Mouse (Mus musculus) CD4-positive, CD25-positive, alpha-beta regulatory T cell, adult 4 months (primary cell): Measurements from ENCODE around the gene Ppan. TPM values are rescaled to one million over a fixed set of nuclear protein-coding genes. Genes with fewer than 3 reads are reported as not detected.

Source experiments
- polyA plus RNA-seq, 2 experiments: library from polyadenylated mRNA; unstranded; fragments of 100-300 nt; shearing (Covaris generic); gene quantifications; one replicate each; pipeline ENCODE4 v1.2.1; 2017

Gene Ppan
- polyA plus RNA-seq, 2 experiments from 2014 or later = 24.1 to 36.4 TPM

Other genes with a start within 250 kb of the Ppan start
- gene Ubl5, start 245.3 kb upstream of the Ppan start, polyA plus RNA-seq = 100 to 1,000 TPM; 274 to 342 TPM
- gene Fbxl12, start 243.4 kb upstream of the Ppan start, polyA plus RNA-seq = 10 to 100 TPM; 54.4 to 79.2 TPM
- gene Pin1, start 236.1 kb upstream of the Ppan start, polyA plus RNA-seq = 10 to 100 TPM; 19.7 to 22.9 TPM
- gene Olfm2, start 141.8 kb upstream of the Ppan start, polyA plus RNA-seq = under 1 TPM in 1 of 2 experiments, not detected in 1; 0.44 TPM
- not detected for gene Col5a3, start 73.1 kb upstream of the Ppan start, polyA plus RNA-seq
- gene Rdh8, start 69.7 kb upstream of the Ppan start, polyA plus RNA-seq = not detected
- 10 to 100 TPM; 13.8 to 24.3 TPM for gene A230050P20Rik, start 19.5 kb upstream of the Ppan start, polyA plus RNA-seq
- 1 to 10 TPM in 1 of 2 experiments, under 1 TPM in 1; 0.43 to 1.1 TPM for gene Angptl6, start 8.4 kb upstream of the Ppan start, polyA plus RNA-seq
- gene Eif3g, start 10.4 kb downstream of the Ppan start, polyA plus RNA-seq = 100 to 1,000 TPM; 200 to 213 TPM
- 10 to 100 TPM; 43.0 to 75.2 TPM for gene Dnmt1, start 71.7 kb downstream of the Ppan start, polyA plus RNA-seq
- 1 to 10 TPM; 3.2 to 5.6 TPM for gene S1pr2, start 88.6 kb downstream of the Ppan start, polyA plus RNA-seq
- gene Mrpl4, start 114.6 kb downstream of the Ppan start, polyA plus RNA-seq = 100 to 1,000 TPM in 1 of 2 experiments, 10 to 100 TPM in 1; 94.9 to 122 TPM
- gene Icam1, start 127.8 kb downstream of the Ppan start, polyA plus RNA-seq = 100 to 1,000 TPM in 1 of 2 experiments, 10 to 100 TPM in 1; 66.8 to 106 TPM
- 1 to 10 TPM; 2.7 to 3.5 TPM for gene Icam4, start 141.2 kb downstream of the Ppan start, polyA plus RNA-seq
- under 1 TPM in 1 of 2 experiments, not detected in 1; 0.20 TPM for gene Icam5, start 143.9 kb downstream of the Ppan start, polyA plus RNA-seq
- gene Zglp1, start 178.9 kb downstream of the Ppan start, polyA plus RNA-seq = 1 to 10 TPM in 1 of 2 experiments, not detected in 1; 1.4 TPM
- under 1 TPM in 1 of 2 experiments, not detected in 1; 0.75 TPM for gene Gm49373, start 184.9 kb downstream of the Ppan start, polyA plus RNA-seq
- 10 to 100 TPM; 13.9 to 16.5 TPM for gene Fdx1l, start 185.4 kb downstream of the Ppan start, polyA plus RNA-seq
- gene Gm38431, start 203.8 kb downstream of the Ppan start, polyA plus RNA-seq = 1 to 10 TPM in 1 of 2 experiments, under 1 TPM in 1; 0.20 to 2.9 TPM
- gene Raver1, start 203.8 kb downstream of the Ppan start, polyA plus RNA-seq = 10 to 100 TPM; 18.5 to 21.1 TPM
- gene Tyk2, start 243.1 kb downstream of the Ppan start, polyA plus RNA-seq = 10 to 100 TPM; 35.2 to 77.5 TPM